Mouse (Mus musculus): ENCODE measurements at regions not wholly inside any gene's neighbourhood (a gene's known extent, or its start where the extent isn't known, plus 50 kb on each side); places are given as distances from the start of the nearest gene placed in this dataset.

GRCm38 (mm10) chr3:61467158-61467557 lies 101.4 kb upstream of the B430305J03Rik start:
- no peak for DNase-seq (ENCODE audit: low spot score in 2 of 2)

GRCm38 (mm10) chr3:61466641-61467040 lies 100.9 kb upstream of the B430305J03Rik start:
- no peak for DNase-seq (ENCODE audit: low spot score in 2 of 2)

GRCm38 (mm10) chr3:61460076-61460475 lies 94.3 kb upstream of the B430305J03Rik start:
- DNase-seq (ENCODE audit: low spot score in 2 of 2), result no peak

GRCm38 (mm10) chr3:61456598-61456997 lies 90.8 kb upstream of the B430305J03Rik start:
- no peak for DNase-seq (ENCODE audit: low spot score in 2 of 2)

- DNase-seq (ENCODE audit: low spot score in 2 of 2), result no peak
Measured at GRCm38 (mm10) chr3:61442000-61442739, 76.4 kb upstream of the B430305J03Rik start.

- no peak for DNase-seq (ENCODE audit: low spot score in 2 of 2)
Measured at GRCm38 (mm10) chr3:61441445-61441844, 75.7 kb upstream of the B430305J03Rik start.

- no peak for DNase-seq (ENCODE audit: low spot score in 2 of 2)
Measured at GRCm38 (mm10) chr3:61428713-61429112, 63.0 kb upstream of the B430305J03Rik start.

GRCm38 (mm10) chr3:61423945-61424344 lies 58.2 kb upstream of the B430305J03Rik start:
- peak in 1 of 2 experiments; percentile 7 for DNase-seq (ENCODE audit: low spot score in 2 of 2)

DNA sequence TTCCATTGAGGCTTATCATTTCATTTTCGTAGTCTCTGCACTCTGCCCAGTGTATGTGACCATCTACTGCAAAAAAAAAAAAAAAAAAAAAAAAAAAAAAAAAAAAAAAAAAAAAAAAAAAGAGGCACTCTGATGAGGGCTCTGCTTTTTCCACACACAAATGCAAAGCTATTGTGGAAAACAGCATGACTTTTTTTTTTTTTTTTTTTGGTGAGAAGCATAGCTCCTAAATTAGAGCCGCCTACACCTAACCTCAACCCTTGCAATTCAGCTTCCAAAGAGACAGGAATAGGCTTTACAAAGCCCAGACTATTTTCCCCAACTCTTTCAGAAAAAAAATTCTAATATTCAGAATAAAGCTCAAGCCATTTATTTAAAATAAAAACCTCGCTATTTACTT lies 54.0 kb upstream of the B430305J03Rik start:
- no peak for DNase-seq (ENCODE audit: low spot score in 2 of 2)

DNA sequence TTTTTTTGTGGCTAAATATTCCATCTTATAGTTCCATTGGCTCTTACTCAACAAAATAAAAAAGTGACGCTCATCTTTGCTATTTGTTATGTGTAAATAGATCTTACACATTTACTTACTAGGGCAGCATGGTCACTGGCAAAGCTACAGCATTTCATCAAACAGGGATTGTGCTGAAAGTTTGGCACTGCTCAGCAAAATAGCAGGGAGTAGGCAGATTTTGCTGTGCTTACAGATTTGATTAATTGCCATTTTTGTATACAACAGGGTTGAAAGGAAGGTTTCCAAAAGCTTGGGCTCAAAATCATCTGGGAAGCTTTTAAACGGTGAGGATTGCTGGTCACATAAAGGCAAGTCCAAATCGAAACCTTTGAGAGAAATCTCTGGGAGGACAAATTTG lies 52.3 kb upstream of the B430305J03Rik start:
- no peak for DNase-seq (ENCODE audit: low spot score in 2 of 2)

Measured in cerebellum, postnatal 4 days (tissue).